Mouse (Mus musculus): ENCODE measurements at regions not wholly inside any gene's neighbourhood (a gene's known extent, or its start where the extent isn't known, plus 50 kb on each side); places are given as distances from the start of the nearest gene placed in this dataset.

DNA sequence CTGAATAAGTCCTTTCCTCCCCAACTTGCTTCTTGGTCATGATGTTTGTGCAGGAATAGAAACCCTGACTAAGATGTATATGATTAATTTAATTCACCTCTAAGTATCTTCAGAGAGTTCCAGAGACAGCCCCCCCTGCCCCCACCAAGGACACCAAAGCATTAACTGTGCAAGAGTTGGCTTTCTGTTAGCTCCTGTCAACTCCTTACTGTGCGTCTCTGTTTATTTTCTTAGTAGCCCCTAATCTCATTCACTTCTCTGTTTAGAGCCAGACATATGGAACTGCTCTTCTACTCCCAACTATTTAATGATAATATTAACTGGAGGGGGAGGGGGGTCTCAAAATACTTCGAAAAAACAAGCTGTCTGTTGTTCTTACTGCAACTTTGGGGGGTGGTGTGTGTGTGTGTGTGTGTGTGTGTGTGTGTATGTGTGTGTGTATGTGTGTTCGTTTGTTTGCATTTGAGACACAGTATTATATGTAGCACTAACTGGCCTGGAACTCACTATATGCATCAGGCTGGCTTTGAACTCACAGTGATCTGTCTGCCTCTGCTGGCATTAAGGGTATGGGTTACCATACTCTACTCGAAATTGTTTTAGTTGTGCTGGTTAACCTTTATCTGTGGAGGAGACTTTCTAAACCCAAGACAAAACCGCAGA is 89.8 kb downstream of the Elovl4 start:
- TF ChIP-seq CTCF (IDR thresholded peaks at IDR 0.05; ENCODE audit: low read depth) (no peak), EP300 (IDR thresholded peaks at IDR 0.05; ENCODE audit: low read depth) (no peak)
